Mouse (Mus musculus): ENCODE results near the gene Gon7. TPM values are rescaled to one million over a fixed set of nuclear protein-coding genes. Genes with fewer than 3 reads are reported as not detected.

Gene Gon7
- 10.5 and 11.7 TPM in 2 replicates for polyA plus RNA-seq (2015; fragmentation: Nextera tagmentation; extraction: Ambion mirVana)

DNA sequence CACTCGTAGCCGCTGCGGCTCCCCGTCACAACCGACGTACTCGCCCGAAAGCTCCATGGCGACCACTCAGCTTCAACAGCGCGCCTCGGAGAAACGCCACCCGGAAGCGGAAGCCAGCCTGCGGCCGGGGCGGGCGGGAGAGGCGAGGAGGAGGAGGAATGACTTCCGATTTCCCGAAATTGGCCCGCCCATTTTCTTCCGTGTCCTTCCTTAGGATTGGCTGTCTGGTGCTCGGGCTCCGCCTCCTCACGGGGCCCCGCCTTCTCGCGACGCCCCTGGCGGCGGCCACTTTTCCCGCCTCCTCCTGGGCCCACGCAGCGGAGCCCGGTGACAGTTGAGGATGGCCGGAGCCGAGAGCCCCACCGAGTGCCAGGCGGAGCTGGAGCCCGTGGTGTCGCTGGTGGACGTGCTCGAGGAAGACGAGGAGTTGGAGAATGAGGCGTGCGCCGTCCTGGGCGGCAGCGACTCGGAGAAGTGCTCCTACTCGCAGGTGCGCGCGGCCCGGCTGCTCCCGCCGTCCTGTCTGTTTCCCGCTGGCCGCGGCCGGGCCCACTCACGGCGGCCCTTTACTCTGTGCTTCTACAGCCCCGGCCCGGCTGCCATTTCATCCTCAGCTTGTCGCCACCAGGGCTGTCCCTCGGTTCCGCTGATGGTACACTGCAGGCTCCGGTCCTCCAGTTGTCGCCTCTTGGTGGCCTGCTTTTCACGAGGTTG, at the start of gene Gon7, which contains the start of the genes Gm28051 and Ubr7:
Gon7 (minus strand) TSS at position 115 of the 714 bp plus-strand sequence.
Gm28051 (minus strand) TSS at position 77 of the 714 bp plus-strand sequence.
Ubr7 (plus strand) TSS at position 279 of the 714 bp plus-strand sequence.

DNA sequence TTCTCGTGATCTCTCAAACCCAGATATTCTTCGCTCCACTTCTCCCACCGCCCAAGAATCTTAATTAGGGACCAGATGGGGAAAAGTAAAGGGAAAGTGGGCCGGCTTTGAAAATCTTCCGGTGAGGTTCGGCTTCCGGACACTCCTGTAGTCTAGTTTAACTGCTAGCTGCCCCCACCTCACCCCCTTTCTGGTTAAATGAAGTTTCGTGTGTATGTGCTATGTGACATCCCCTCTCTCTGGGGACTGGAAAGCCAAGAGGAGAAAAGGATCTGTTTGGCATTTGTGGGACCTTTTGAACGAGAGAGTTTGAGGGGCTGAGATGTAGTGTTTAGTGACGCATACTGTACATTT, 777 bp upstream of the Gon7 start, which contains the start of gene Gm20604:
Gm20604 (minus strand) TSS at position 270 of the 354 bp plus-strand sequence.

DNA sequence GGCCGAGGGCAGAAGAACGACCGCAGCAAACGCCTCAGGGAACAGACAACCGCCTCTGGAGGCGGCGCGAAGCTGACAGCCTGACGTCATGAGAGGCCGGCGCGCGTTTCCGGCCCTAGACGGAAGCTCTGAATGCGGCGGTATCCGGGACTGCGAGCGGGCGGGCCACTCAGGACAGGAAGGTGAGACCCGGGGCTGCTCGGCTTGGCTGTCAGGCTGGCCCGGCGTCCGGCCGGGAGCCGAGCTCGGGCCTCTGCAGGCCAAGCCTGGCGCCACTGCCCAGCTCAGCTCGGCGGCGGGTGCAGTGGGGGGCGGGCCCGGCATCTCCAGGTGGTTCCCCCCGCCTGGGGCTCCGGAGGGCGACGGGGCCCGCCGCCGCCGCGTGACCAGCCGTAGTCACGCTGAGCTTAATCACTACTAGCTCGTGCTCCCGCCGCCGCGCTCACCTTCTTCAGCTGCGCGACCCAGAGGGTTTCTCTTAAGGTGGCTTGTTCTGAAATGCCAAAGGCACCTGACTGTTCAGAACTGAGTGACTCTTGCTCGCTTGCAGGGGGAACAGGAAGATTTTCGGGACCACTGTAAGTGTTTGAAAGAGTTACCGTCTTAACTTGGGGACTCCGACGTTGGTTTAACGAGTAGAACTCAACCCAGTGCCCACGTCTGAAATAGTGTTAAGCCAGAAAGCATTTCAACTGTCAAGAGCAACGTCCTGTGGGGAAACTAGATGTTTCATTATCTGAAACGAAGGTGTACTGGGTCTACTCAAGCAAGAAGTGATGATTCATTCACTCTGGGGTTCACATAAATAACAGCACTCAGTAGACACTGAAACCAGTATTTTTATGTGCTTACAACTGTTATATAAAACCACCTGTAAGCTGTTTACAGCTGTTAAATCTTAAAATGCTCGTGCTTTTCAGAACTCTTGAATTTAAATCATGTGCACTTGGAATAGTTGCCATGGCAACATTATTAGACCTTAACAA, 13.7 kb downstream of the Gon7 start, which contains the start of the genes Moap1 and Tmem251:
Moap1 (minus strand) TSS at position 73 of the 986 bp plus-strand sequence.
Tmem251 (plus strand) TSS at position 174 of the 986 bp plus-strand sequence.

DNA sequence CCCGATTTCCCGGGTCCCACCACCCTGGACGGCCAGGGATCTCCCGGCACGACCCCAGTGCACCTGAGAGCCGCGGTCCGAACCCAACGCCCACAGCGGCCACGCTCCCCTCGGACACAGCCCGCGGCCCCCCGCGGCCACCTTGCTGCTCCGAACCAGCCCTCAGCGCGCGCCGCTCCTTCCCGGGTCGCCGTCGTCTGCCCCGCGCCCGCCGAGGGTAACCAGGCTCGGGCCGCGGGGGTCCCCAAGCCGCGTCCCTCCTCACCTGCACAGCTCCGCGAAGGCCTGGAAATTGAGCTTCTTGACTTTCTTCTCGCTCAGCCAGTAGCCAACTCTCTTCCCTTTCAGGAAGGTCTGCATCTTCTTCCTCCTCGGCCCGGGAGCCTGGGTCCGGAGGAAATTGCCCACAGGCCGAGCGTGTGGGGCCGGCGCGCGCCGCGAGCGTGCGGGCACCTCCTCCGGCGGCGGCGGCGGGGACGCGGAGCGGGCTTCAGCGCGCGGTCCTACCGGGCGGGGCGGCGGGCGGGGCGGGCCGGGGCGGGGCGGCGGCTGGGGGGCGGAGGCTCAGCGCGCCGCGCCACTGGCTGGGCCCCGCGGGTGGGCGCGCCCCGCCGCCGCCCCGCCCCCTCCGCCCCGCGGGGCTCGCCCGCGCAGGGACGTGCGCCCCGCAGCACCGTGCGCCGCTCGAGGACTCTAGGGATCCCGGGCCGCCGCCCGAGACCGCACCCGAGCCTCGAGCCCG, 53.0 kb downstream of the Gon7 start, which contains the start of gene Itpk1:
Itpk1 (minus strand) TSS at position 474 of the 742 bp plus-strand sequence.

Other genes starting within 250 kb of the Gon7 start
- gene Chga, start 202.8 kb downstream of the Gon7 start, polyA plus RNA-seq (2015; fragmentation: Nextera tagmentation; extraction: Ambion mirVana): 0.37 and 0.49 TPM in 2 replicates
- 34.4 and 37.1 TPM in 2 replicates for gene Itpk1, start 52.9 kb downstream of the Gon7 start, polyA plus RNA-seq (2015; fragmentation: Nextera tagmentation; extraction: Ambion mirVana)
- gene Moap1, start 14.1 kb downstream of the Gon7 start, polyA plus RNA-seq (2015; fragmentation: Nextera tagmentation; extraction: Ambion mirVana): 8.3 and 10.6 TPM in 2 replicates
- 8.0 and 8.2 TPM in 2 replicates for gene Tmem251, start 14.0 kb downstream of the Gon7 start, polyA plus RNA-seq (2015; fragmentation: Nextera tagmentation; extraction: Ambion mirVana)
- not detected in 2 replicates for gene Gm28051, start within 50 bp of the Gon7 start, polyA plus RNA-seq (2015; fragmentation: Nextera tagmentation; extraction: Ambion mirVana)
- 19.2 and 22.5 TPM in 2 replicates for gene Ubr7, start 164 bp upstream of the Gon7 start, polyA plus RNA-seq (2015; fragmentation: Nextera tagmentation; extraction: Ambion mirVana)
- gene Gm20604, start 869 bp upstream of the Gon7 start, polyA plus RNA-seq (2015; fragmentation: Nextera tagmentation; extraction: Ambion mirVana): 9.0 and 10.6 TPM in 2 replicates
- gene Btbd7, start 120.7 kb upstream of the Gon7 start, polyA plus RNA-seq (2015; fragmentation: Nextera tagmentation; extraction: Ambion mirVana): 10.6 and 13.2 TPM in 2 replicates
- not detected in 2 replicates for gene Cox8c, start 141.5 kb upstream of the Gon7 start, polyA plus RNA-seq (2015; fragmentation: Nextera tagmentation; extraction: Ambion mirVana)
- gene Unc79, start 191.1 kb upstream of the Gon7 start, polyA plus RNA-seq (2015; fragmentation: Nextera tagmentation; extraction: Ambion mirVana): 0.02 and 0.15 TPM in 2 replicates

All from urinary bladder, postnatal 0 days (tissue).